Mouse (Mus musculus) heart, adult 10 weeks (tissue): ENCODE data around the gene Adamts16. TPM values are rescaled to one million over a fixed set of nuclear protein-coding genes. Genes with fewer than 3 reads are reported as not detected.

Experiments
- polyA plus RNA-seq: library from polyadenylated mRNA; stranded (reverse); fragments of 350-450 nt; fragmentation: Illumina TruSeq; extraction: RNeasy Lipid Tissue Mini Kit (QIAGEN cat#74804); gene quantifications from one replicate; pipeline ENCODE4 v1.2.3, GENCODE M21; 2014; ENCODE audit warnings: low read depth, low replicate concordance

The Adamts16 gene
- polyA plus RNA-seq, result not detected

GRCm38 (mm10) chr13:70841421-70841904 lies at the start of gene Adamts16:
Gene Adamts16, minus strand, starts transcription at chr13:70841811.

Other genes with a start within 250 kb of the Adamts16 start
- 46.8 TPM for gene Ice1, start 204.2 kb downstream of the Adamts16 start, polyA plus RNA-seq